Mouse (Mus musculus) lung, postnatal 36 days (tissue): Measurements from ENCODE around the gene Pnkp.
"Not testable (repeated sequence)": the region's sequence is repeated elsewhere in the genome, so short reads cannot be mapped to it uniquely, and the experiment has no call there.

Experiments used
- DNase-seq: peaks from one replicate; pipeline ENCODE4 v3.0.0; 2022; ENCODE audit warnings: mixed read lengths

Gene Pnkp

DNA sequence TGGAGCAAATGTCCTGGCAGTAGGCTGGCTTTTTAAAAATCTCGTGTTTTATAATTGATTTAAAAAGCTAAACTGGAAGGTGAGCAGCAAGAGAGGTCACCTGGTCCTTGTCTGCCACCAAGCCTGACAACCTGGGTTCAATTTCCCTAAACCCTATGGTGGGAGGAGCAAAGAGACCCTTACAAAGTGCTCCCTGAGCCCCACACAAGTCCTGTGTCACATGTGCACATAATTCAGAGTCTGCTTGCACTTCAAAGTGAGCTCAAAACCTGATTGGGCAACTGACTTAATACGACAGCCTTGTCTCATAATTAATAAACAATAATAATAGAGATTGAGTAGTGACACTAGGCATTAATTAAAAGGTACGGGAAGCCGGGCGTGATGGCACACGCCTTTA, 13.7 kb downstream of the Pnkp start:
- no peak for DNase-seq

DNA sequence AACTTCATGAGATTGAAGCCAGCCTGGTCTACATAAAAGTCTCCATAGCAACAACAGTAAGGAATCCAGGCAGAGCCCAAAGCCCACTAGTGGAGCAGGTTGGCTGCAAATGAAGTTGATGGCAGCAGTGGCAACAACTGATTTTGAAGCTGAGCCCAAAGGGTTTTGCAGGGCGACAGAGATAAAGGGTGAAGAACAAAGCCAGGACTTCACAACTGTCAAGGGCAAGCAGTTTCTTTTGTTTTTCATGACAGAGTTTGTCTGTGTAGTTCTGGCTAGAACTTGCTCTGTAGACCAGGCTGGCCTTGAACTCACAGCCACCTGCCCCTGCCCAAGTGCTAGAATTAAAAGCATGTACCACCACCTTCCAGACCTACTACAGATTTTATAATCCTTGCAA, 14.2 kb downstream of the Pnkp start:
- no peak for DNase-seq

GRCm38 (mm10) chr7:44871774-44872173, 14.8 kb downstream of the Pnkp start:
- not testable (repeated sequence) for DNase-seq

DNA sequence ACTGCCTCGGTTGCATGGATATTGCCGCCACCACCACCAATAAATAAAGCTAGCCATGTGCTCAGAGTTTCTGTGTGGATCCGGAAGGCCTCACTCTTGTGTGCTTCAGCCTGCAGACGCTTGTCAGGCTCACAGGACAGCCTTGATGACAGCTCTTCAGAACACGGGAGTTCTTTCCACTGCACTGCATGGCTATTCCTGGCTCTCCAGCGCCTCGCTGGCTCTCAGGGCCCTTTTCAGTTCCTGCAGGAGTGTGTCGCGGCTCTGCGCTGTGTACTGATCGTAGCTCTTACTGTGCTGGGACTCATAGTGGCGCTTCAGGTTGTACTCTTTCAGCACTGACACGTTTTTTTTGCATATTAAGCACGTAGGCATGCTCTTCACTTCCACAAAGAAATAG, 20.9 kb downstream of the Pnkp start:
- DNase-seq, result no peak

DNA sequence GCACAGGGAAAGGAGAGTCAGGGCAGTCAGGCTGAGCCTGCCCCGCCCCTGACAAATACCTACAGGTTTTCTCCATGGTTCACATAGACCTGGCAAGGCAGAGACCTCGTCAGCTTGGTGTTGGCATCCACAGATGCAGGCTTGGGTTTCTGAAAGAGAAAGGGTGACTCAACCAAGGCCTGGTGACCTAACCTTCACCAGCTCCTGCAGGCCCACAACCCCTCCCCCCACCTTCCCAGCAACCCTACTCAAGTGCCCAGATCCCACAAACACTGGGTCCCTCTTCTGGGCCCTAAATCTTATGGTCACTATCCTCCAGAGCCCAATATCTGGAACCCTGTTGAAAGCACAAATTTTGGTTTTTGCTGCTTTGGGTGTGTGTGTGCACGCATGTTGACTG, 26.1 kb downstream of the Pnkp start:
- no peak for DNase-seq

DNA sequence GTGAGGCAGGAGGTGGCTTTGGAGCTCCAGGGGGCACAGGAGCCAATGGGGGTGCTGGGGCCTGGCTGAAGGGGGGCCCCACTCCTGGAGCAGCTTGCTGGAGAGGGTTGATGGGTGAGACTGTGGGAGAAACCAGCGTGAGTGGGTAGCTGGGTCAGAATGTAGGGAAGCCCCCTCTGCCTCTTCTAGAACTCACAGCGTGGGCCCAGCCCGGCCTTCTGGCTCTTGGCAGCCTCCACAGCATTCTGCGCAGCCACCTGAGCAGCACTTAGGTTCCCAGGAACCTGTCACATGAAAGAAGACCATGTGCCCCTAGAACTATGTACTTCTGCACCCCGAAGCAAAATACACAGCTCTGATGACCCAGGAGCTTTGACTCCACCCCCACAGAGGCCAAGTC, 27.7 kb downstream of the Pnkp start:
- DNase-seq, result no peak

DNA sequence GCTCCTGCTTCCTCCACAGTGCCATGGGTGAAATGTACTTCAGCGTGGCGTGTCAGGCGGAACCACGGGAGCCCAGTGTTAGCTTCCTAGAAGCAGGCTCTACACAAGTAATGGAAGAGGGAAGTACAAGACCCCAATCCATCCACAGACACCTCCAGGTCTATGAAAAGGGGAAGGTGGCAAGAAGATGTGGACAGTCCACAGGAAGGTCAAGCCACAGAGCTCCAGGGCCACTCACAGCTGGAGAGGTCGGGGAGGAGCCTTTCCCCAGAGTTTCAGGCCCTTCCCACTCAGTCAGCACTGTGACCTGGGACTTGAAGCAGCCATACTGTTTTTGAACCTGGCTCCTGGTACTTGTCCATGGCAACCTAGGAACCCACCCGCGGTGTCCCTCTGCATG, 30.0 kb downstream of the Pnkp start:
- peak; percentile 53 for DNase-seq

DNA sequence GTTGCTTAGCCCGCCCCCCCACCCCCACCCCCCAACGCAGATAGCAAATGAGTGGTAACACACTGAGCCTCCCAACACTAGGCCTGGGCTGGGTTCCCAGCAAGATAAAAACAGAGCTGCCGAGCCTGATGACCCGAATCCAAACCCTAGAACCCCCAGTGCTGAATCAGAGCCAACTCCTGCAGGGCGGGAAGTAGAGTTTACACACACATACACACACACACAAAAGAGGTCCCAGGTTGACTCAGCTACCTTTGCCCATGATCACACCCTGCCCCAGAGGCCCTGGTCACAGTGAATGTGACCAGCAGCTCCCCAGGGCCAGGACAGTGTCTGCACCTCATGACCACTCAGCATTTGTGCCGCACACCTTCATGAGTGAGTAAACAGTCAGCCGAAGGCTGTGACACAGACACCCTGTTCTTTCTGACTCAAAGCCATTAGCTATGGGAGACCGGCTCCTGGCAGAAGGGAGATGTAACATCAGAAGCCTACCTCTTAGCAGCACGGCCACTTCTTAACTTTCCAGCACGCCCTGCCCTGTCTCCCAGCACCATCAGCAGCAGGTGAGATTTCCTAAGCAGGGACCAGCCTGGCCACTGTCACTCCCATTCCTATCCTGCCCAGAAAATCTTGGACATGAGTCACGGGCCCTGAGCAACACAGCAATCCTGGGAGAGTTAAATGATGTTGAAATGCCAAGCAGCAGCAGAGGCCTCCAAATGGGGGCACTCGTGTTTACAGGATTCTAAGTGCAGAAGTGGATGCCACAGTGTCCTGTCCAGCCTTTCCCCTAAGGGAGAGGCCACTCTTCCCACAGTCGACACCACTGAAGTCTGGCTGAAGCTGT, 31.5 kb downstream of the Pnkp start:
- no peak for DNase-seq

GRCm38 (mm10) chr7:44890180-44890579, 33.2 kb downstream of the Pnkp start:
- DNase-seq, result no peak

DNA sequence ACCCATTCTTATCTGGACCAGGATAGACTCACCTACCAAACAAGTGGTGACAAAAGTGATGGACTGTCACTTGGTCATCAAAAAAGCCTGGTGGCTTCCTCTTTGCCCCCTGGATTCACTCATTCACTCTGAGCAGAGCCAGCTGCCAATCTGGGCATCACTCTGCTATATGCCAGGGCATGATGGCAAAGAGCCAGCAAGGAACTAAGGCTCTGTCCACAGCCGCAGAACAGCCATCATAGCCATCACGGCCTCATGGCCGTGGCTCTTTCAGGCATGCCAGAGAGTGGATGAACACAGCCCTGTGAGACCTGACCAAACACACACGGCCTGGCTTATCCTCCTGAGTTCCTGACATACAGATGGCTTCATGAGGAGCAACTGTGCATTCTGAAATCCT, 33.8 kb downstream of the Pnkp start:
- no peak for DNase-seq

DNA sequence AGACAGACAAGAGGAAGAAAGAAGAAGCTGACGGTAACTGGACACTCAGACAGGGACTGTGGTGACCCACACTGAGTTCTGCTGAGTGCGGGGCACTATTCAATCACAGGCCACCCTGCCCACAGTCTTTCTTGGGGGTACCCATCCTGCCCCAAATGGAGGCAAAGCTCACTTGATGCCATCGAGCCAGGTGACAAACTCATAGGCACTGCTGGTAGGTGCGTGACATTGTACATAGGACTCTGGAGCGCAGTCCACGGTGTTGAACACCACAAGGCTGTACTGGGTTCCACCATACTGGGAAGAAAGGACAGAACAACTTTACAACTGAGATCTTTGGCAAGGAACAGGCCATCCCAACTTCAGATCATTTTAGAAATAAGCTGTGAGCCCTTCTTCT, 34.7 kb downstream of the Pnkp start:
- DNase-seq, result no peak

GRCm38 (mm10) chr7:44892276-44892921, 35.5 kb downstream of the Pnkp start, which contains the start of gene Med25:
TSS of gene Med25 (minus strand) at chr7:44892712.
- DNase-seq, result peak; percentile 96

DNA sequence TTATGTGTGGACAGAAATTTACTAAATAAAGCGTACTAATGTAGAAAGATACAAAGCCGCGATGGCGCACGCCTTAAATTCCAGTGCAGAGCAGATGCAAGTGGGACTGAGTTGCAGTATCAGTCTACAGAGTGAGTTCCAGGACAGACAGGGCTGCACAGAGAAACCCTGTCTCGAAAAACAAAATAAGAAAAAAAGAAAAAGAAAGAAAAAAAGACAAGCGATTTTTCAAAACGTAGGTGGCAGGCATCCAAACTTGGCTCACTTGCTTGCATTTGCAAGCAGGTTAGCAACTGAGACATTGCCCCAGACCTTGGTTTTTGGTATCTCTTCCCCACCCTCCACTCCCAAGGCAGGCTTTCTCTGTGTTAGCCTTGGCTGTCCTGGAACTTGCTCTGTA, 36.3 kb downstream of the Pnkp start:
- DNase-seq, result no peak

GRCm38 (mm10) chr7:44894175-44894574, 37.2 kb downstream of the Pnkp start:
- no peak for DNase-seq

- DNase-seq, result no peak
Observed at GRCm38 (mm10) chr7:44895206-44895592, 38.3 kb downstream of the Pnkp start.

DNA sequence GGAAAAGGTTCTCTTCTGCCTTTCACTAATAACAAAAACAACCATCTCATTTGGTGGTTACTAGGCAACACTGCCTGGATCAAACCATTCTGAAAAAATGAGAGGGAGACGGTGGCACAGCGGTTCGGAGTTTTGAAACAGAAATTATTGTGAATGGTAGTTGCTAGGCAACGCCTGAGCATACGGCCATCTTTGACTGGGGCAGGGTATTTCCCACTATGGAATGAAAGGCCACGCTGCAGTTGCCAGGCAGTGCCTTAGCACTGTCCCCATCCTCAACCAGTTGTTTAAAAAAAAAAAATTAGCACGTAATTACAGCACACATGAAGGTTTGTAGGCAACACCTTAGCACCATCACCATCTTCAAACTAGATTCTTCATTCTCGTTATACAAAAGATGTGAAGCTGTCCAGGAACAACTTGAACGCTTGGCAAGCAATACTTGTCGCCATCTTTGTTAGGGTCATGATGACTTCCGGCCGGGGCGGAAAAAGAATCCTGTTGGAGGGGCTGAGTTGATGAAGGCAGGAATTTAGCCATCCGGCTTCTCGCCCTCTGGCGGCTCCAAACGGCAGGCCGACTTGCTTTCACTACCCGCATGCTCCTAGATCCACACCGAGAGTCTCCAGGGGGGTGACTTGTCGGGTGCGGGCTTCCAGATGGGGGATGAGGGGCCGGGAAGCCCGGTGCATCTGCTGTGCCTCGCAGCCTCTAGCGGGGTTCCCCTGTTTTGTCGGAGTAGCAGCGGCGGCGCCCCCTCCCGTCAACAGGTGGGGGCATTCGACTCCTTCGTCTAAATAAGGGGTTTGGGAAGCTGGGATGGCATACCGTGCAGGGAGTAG, 38.9 kb downstream of the Pnkp start, which contains the start of gene Fuz:
Gene Fuz, plus strand, starts transcription at position 487 of the 842 bp plus-strand sequence.
- DNase-seq, result peak; percentile 96

DNA sequence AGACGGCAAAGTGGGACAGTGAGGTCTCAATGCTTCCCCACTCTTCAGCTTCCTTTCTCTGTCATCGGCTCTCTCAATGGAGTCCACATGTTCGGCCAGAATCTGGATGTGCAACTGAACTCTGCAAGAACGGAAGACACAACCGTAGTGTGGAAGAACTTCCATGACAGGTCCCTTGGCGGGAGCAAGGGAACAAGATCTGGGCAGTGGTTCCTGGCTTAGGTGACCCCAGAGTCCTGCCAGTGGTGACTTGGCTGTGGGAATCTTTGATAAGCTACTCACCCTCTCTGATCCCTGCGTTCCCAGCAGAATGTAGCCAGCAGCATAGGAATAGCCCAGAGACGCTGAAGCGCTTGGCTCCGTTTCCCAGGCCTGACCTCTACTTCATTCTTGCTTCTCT, 39.6 kb downstream of the Pnkp start:
- no peak for DNase-seq

GRCm38 (mm10) chr7:44898607-44899006, 41.7 kb downstream of the Pnkp start:
- peak; percentile 34 for DNase-seq

- no peak for DNase-seq
Observed at GRCm38 (mm10) chr7:44900632-44901031, 43.7 kb downstream of the Pnkp start.

DNA sequence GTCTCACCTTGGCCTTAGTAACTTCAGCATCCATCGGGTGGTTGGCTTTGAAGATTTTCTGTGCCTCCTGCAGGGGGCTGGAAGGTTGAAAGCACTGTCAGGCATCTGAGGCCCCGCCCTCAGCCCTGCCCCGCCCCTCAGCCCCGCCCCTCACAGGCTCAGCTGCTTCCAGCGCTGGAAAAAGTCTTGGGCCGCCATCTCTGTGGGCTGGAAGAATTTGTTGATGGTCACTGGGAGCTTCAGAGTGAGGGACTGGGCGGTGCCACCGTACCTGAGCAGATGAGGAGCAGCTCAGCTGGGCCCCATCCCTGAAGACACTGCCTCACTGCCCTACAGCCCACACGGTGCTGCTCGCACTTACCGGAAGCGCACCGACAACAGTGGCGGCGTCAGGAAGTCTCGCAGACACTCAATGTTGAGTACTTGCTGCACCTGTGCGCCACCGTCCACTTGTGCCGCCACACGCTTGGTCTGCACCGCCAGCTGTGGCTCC, 44.3 kb downstream of the Pnkp start:
- DNase-seq, result peak; percentile 48

GRCm38 (mm10) chr7:44905430-44905829, 48.5 kb downstream of the Pnkp start:
- DNase-seq, result no peak

DNA sequence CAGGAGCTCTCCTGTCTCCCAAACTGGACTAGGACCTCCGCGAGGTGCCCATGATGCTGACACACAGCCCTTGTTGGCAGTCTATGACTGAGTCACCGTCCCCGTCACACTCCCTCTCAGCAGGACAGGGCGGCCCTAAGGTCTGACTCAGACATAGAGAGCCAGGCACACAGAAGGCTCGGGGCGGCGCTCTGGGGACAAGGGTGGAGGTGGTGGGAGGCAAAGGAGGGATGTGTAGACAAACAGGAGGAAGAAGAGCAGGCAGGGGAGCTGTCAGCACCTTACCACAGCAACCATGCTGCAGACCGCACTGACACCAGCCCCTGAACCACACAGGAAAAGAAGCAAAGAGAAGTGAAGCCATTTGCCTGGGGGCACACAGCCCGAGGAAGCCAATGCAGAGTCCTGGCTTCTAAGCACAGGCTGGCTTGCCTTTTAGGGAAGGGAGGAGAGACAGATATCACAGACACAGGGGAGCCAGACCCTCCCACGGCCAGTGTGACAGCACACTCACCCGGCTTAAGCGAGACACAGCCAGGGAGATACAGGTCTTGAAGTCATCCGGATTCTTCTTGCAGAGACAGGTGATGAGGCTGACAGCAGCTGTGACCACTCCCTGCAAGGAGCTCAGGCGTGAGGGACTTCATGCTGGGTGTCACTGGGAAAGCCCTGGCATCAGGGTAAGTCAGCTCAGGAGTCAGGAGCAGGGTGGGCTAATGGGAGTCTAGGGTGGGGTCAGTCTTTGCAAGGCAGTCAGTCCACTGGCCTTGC, 52.0 kb downstream of the Pnkp start:
- DNase-seq, result no peak
